Mouse (Mus musculus): ENCODE results near the gene Mrps18a.

DNA sequence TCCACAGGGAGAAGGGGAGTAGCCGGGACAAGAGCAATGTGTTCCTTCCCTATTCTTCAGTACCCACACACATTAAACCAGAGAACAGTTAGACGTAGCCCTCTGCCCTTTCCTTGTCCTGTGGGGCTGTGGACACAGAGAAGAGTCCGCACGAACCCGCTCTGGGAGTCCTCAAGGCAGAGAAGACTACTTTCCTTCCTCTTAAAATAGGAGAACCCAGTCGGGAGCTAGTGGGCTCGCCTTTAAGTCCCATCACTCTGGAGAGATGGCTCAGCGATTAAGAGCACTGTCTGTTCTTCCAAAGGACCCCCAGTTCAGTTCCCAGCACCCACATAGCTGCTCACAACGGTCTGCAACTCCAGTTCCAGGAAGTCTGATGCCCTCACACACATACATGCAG is 50.9 kb downstream of the Mrps18a start:
- TF ChIP-seq CTCF (IDR thresholded peaks at IDR 0.05; ENCODE audit: borderline replicate concordance, extremely low read depth, insufficient read depth, insufficient read length) (no peak), POLR2A (IDR thresholded peaks at IDR 0.05; ENCODE audit: borderline replicate concordance, extremely low read depth, insufficient read depth, insufficient read length, poor library complexity, severe bottlenecking) (no peak)
